Mouse (Mus musculus): ENCODE data around the gene Shc2. TPM values are rescaled to one million over a fixed set of nuclear protein-coding genes. Genes with fewer than 3 reads are reported as not detected.

The Shc2 gene
- total RNA-seq, 1 experiment: 4.3 TPM

- Histone ChIP-seq H3K4me1 (ENCODE audit: control insufficient read depth in 2 of 2, insufficient read depth in 2 of 2, low read length in 2 of 2, poor library complexity in 1 of 2) (peaks cover 4 to 25% of the 10 kb centered on the region in 2 experiments; a peak in 3 of 4 replicates), H3K36me3 (ENCODE audit: control insufficient read depth, insufficient read depth, low read length, poor library complexity, severe bottlenecking) (no peaks in the 10 kb centered on the region), H3K27ac (ENCODE audit: insufficient read depth, low read depth, low read length, poor library complexity, severe bottlenecking) (peak within 1 kb of the TSS; percentile 10; the same call in 1 of the 2 replicates), H3K9me3 (ENCODE audit: control insufficient read depth, insufficient read depth, low read depth, low read length) (no peaks in the 10 kb centered on the region), H3K9ac (ENCODE audit: insufficient read depth, low read depth, low read length, poor library complexity, severe bottlenecking) (peak within 1 kb of the TSS; percentile 13; the same call in 1 of the 2 replicates), H3K4me3 (ENCODE audit: insufficient read depth in 1 of 2, low read depth in 1 of 2, low read length in 2 of 2, poor library complexity in 1 of 2, severe bottlenecking in 1 of 2) (peak within 1 kb of the TSS; percentile 43 to 54)
- 0 out of 2 replicates have a peak, but pooled peaks have one; percentile 29 for TF ChIP-seq ZC3H11A (IDR thresholded peaks at IDR 0.05; ENCODE audit: borderline replicate concordance, low read depth, low read length)
- peak; percentile 33; the same call in 1 of the 2 replicates for TF ChIP-seq HCFC1 (IDR thresholded peaks at IDR 0.05; ENCODE audit: borderline replicate concordance, insufficient read depth, low read length)
- no peak for TF ChIP-seq ZNF384 (IDR thresholded peaks at IDR 0.05; ENCODE audit: low read depth, low read length)
- TF ChIP-seq CHD2 (IDR thresholded peaks at IDR 0.05; ENCODE audit: low read depth, low read length): no peak
- TF ChIP-seq MAFK (IDR thresholded peaks at IDR 0.05; ENCODE audit: insufficient read depth, low read depth, low read length): no peak
- peak; percentile 87 for DNase-seq (ENCODE audit: low read depth, low spot score)
- in situ Hi-C loops (cut with MboI; ENCODE audit: low sequenced_read_pairs in 2 of 2, unreplicated experiment in 2 of 2): no loop called here
These were observed 26.5 kb upstream of the Shc2 start, which contains the start of gene Madcam1 for GRCm38 (mm10) chr10:79664131-79664665. Gene Madcam1 (plus strand): TSS chr10:79664559.

GRCm38 (mm10) chr10:79661861-79662260, 24.1 kb upstream of the Shc2 start:
- in situ Hi-C loops (cut with MboI; ENCODE audit: low sequenced_read_pairs in 2 of 2, unreplicated experiment in 2 of 2): no loop called here
- peak overlapping the region; percentile 27; the same call in 1 of the 2 replicates for H3K27ac ChIP-seq (ENCODE audit: insufficient read depth, low read depth, low read length, poor library complexity, severe bottlenecking)

GRCm38 (mm10) chr10:79660298-79660697, 22.6 kb upstream of the Shc2 start:
- H3K9me3 ChIP-seq (ENCODE audit: control insufficient read depth, insufficient read depth, low read depth, low read length): no peaks in the 10 kb centered on the region
- TF ChIP-seq CHD2 (IDR thresholded peaks at IDR 0.05; ENCODE audit: low read depth, low read length) (no peak), HCFC1 (IDR thresholded peaks at IDR 0.05; ENCODE audit: borderline replicate concordance, insufficient read depth, low read length) (no peak), ZNF384 (IDR thresholded peaks at IDR 0.05; ENCODE audit: low read depth, low read length) (no peak), MAFK (IDR thresholded peaks at IDR 0.05; ENCODE audit: insufficient read depth, low read depth, low read length) (no peak), ZC3H11A (IDR thresholded peaks at IDR 0.05; ENCODE audit: borderline replicate concordance, low read depth, low read length) (no peak)
- no peak overlapping the region for H3K9ac ChIP-seq (ENCODE audit: insufficient read depth, low read depth, low read length, poor library complexity, severe bottlenecking)
- H3K36me3 ChIP-seq (ENCODE audit: control insufficient read depth, insufficient read depth, low read length, poor library complexity, severe bottlenecking): no peaks in the 10 kb centered on the region
- no peak overlapping the region for H3K27ac ChIP-seq (ENCODE audit: insufficient read depth, low read depth, low read length, poor library complexity, severe bottlenecking)
- H3K4me1 ChIP-seq (ENCODE audit: control insufficient read depth in 2 of 2, insufficient read depth in 2 of 2, low read length in 2 of 2, poor library complexity in 1 of 2): peaks cover 4 to 25% of the 10 kb centered on the region in 2 experiments; a peak in 3 of 4 replicates
- no peak overlapping the region for H3K4me3 ChIP-seq (ENCODE audit: insufficient read depth in 1 of 2, low read depth in 1 of 2, low read length in 2 of 2, poor library complexity in 1 of 2, severe bottlenecking in 1 of 2)
- in situ Hi-C loops (cut with MboI; ENCODE audit: low sequenced_read_pairs in 2 of 2, unreplicated experiment in 2 of 2): no loop called here
- DNase-seq (ENCODE audit: low read depth, low spot score): no peak

More at GRCm38 (mm10) chr10:79661861-79662260, 24.1 kb upstream of the Shc2 start:
- TF ChIP-seq ZC3H11A (IDR thresholded peaks at IDR 0.05; ENCODE audit: borderline replicate concordance, low read depth, low read length): no peak
- TF ChIP-seq ZNF384 (IDR thresholded peaks at IDR 0.05; ENCODE audit: low read depth, low read length): no peak
- TF ChIP-seq HCFC1 (IDR thresholded peaks at IDR 0.05; ENCODE audit: borderline replicate concordance, insufficient read depth, low read length): no peak
- TF ChIP-seq MAFK (IDR thresholded peaks at IDR 0.05; ENCODE audit: insufficient read depth, low read depth, low read length): no peak
- no peak for TF ChIP-seq CHD2 (IDR thresholded peaks at IDR 0.05; ENCODE audit: low read depth, low read length)
- Histone ChIP-seq H3K36me3 (ENCODE audit: control insufficient read depth, insufficient read depth, low read length, poor library complexity, severe bottlenecking) (no peaks in the 10 kb centered on the region), H3K9ac (ENCODE audit: insufficient read depth, low read depth, low read length, poor library complexity, severe bottlenecking) (peak overlapping the region; percentile 52; the same call in 1 of the 2 replicates), H3K4me3 (ENCODE audit: insufficient read depth in 1 of 2, low read depth in 1 of 2, low read length in 2 of 2, poor library complexity in 1 of 2, severe bottlenecking in 1 of 2) (peak overlapping the region; percentile 38 to 46; a peak in 3 of 4 replicates), H3K4me1 (ENCODE audit: control insufficient read depth in 2 of 2, insufficient read depth in 2 of 2, low read length in 2 of 2, poor library complexity in 1 of 2) (peaks cover 4 to 25% of the 10 kb centered on the region in 2 experiments; a peak in 3 of 4 replicates), H3K9me3 (ENCODE audit: control insufficient read depth, insufficient read depth, low read depth, low read length) (no peaks in the 10 kb centered on the region)
- DNase-seq (ENCODE audit: low read depth, low spot score): no peak

- TF ChIP-seq ZNF384 (IDR thresholded peaks at IDR 0.05; ENCODE audit: low read depth, low read length) (no peak), HCFC1 (IDR thresholded peaks at IDR 0.05; ENCODE audit: borderline replicate concordance, insufficient read depth, low read length) (no peak), CHD2 (IDR thresholded peaks at IDR 0.05; ENCODE audit: low read depth, low read length) (no peak), MAFK (IDR thresholded peaks at IDR 0.05; ENCODE audit: insufficient read depth, low read depth, low read length) (no peak), ZC3H11A (IDR thresholded peaks at IDR 0.05; ENCODE audit: borderline replicate concordance, low read depth, low read length) (no peak)
- no peak for DNase-seq (ENCODE audit: low read depth, low spot score)
- H3K27ac ChIP-seq (ENCODE audit: insufficient read depth, low read depth, low read length, poor library complexity, severe bottlenecking): no peak overlapping the region
These were observed 21.1 kb upstream of the Shc2 start for GRCm38 (mm10) chr10:79658829-79659228.

More at GRCm38 (mm10) chr10:79658829-79659228, 21.1 kb upstream of the Shc2 start:
- Histone ChIP-seq H3K4me3 (ENCODE audit: insufficient read depth in 1 of 2, low read depth in 1 of 2, low read length in 2 of 2, poor library complexity in 1 of 2, severe bottlenecking in 1 of 2) (no peak overlapping the region), H3K9ac (ENCODE audit: insufficient read depth, low read depth, low read length, poor library complexity, severe bottlenecking) (no peak overlapping the region), H3K4me1 (ENCODE audit: control insufficient read depth in 2 of 2, insufficient read depth in 2 of 2, low read length in 2 of 2, poor library complexity in 1 of 2) (peaks cover 2 to 14% of the 10 kb centered on the region in 2 experiments; a peak in 2 of 4 replicates), H3K9me3 (ENCODE audit: control insufficient read depth, insufficient read depth, low read depth, low read length) (no peaks in the 10 kb centered on the region), H3K36me3 (ENCODE audit: control insufficient read depth, insufficient read depth, low read length, poor library complexity, severe bottlenecking) (no peaks in the 10 kb centered on the region)
- in situ Hi-C loops (cut with MboI; ENCODE audit: low sequenced_read_pairs in 2 of 2, unreplicated experiment in 2 of 2): loop anchor here in 1 of 2 experiments (10.0 kb wide), 1 partner anchor 64 kb away; no protein-coding TSS in a partner anchor

Measured in ES-E14 (cell line).